Mouse (Mus musculus) ES-E14 (cell line): ENCODE results near the gene Cyp4a31. TPM values are rescaled to one million over a fixed set of nuclear protein-coding genes. Genes with fewer than 3 reads are reported as not detected.

Experiments used
- total RNA-seq: library from RNA; depleted of rRNA; stranded (reverse); fragments of 300-350 nt; gene quantifications from 2 replicates; pipeline ENCODE4 v1.2.3, GENCODE M21; 2012; rRNA removed

Cyp4a31 gene
- total RNA-seq, 1 experiment = not detected

Other genes starting within 250 kb of the Cyp4a31 start
- not detected in 2 replicates for gene Cyp4a12b, start 152.0 kb upstream of the Cyp4a31 start, total RNA-seq
- gene Cyp4a30b, start 111.0 kb upstream of the Cyp4a31 start, total RNA-seq = not detected in 2 replicates
- not detected in 2 replicates for gene Cyp4a14, start 67.5 kb upstream of the Cyp4a31 start, total RNA-seq
- 0.18 TPM in 1 of 2 replicates, not detected in the other for gene Cyp4a10, start 45.4 kb upstream of the Cyp4a31 start, total RNA-seq
- not detected in 2 replicates for gene Cyp4a32, start 37.3 kb downstream of the Cyp4a31 start, total RNA-seq
- gene Cyp4b1, start 84.1 kb downstream of the Cyp4a31 start, total RNA-seq = not detected in 2 replicates
- gene Efcab14, start 174.1 kb downstream of the Cyp4a31 start, total RNA-seq = 17.1 and 20.2 TPM in 2 replicates
- gene Tex38, start 217.4 kb downstream of the Cyp4a31 start, total RNA-seq = 0.74 TPM in 1 of 2 replicates, not detected in the other
- 17.8 and 22.1 TPM in 2 replicates for gene Atpaf1, start 221.2 kb downstream of the Cyp4a31 start, total RNA-seq